Mouse (Mus musculus) neutrophil, adult 5-6 weeks (primary cell): ENCODE results near the gene Pigg. TPM values are rescaled to one million over a fixed set of nuclear protein-coding genes. Genes with fewer than 3 reads are reported as not detected.
"Not testable (repeated sequence)": the region's sequence is repeated elsewhere in the genome, so short reads cannot be mapped to it uniquely, and the experiment has no call there.

Experiments used
- ATAC-seq: fragments of 151-379, 151-347 bp; 2 replicates; pipeline ENCODE4 v1.8.0; 2017; ENCODE audit warnings: mild to moderate bottlenecking, moderate TSS enrichment; ENCODE audit not compliant: insufficient number of reproducible peaks, poor library complexity, low FRiP score, severe bottlenecking; ENCODE audit errors: extremely low read depth
- total RNA-seq: library from RNA; stranded (forward); fragments of 200-1000 nt; gene quantifications from 2 replicates; pipeline ENCODE4 v1.2.3, GENCODE M21; 2017

The Pigg gene
- 4.8 and 5.2 TPM in 2 replicates for total RNA-seq

DNA sequence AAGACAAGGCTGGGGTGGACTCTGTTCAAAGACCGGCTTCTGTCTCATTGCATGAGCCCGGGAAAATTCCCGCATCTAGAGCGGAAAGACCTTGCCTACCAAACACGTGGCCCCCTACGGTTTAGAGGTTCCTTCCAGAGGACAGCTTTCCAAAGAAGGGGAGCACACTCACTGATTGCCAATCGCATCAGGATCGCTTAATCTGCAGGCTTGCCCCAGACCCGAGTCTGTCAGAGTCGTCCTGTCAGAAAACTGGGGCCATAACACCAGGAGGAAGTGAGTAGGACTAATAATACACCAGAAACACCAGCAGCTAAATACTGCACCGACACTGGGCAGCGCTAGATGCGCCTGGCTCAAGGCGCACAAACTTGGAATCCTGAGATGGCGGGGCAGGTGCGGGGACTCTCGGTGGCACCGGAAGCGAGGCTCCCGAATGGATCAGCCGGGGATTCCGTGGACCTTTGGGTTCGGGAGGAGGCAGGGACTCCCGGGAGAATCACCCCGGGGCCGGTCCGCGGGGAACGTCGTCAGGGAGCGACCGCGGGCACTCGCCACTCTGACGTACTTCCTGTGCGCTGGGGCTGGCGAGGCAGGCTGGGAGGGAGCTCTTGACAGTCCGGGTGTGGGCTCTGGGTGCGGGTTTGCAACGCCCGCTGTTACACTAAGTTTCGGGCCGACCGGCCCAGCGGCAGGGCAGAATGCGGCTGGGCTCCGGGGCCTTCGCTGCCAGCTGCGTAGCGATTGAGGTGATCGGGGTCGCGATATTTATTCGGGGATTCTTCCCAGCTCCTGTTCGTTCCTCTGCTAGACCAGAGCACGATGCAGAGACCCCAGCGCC is at the start of gene Pigg:
Pigg (plus strand) TSS at position 386 of the 841 bp plus-strand sequence.
- peak; percentile 96 for ATAC-seq

DNA sequence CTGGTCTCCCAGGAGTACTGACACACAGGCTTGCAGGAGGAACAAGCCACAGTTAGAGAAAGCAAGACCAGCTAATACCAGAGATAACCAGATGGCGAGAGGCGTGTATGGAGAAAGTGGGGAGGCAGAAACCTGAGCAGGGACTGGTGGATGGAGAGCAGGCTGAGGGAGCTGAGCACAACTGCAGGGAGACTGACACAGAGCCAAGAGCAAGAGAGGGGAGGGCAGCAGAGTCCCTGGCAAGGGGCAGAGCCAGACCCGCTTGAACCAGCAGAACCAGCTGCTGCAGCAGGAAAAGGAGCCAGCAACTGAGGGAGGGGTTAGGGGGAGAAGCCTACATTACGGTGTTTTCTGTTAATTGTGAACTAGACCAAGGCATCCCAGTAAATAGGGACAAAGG is 49.7 kb upstream of the Pigg start:
- no peak for ATAC-seq

DNA sequence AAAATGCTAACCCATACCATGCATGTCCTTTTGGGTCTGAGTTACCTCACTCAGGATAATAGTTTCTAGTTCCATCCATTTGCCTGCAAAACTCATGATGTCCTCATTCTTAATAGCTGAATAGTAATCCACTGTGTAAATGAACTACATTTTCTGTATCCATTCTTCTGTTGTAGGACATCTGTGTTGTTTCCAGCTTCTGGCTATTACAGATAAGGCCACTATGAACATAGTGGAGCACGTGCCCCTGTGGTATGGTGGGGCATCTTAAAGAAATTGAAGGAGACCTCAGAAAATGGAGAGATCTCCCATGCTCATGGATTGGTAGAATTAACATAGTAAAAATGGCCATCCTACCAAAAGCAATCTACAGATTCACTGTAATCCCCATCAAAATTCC is 48.6 kb upstream of the Pigg start:
- ATAC-seq = not testable (repeated sequence)

DNA sequence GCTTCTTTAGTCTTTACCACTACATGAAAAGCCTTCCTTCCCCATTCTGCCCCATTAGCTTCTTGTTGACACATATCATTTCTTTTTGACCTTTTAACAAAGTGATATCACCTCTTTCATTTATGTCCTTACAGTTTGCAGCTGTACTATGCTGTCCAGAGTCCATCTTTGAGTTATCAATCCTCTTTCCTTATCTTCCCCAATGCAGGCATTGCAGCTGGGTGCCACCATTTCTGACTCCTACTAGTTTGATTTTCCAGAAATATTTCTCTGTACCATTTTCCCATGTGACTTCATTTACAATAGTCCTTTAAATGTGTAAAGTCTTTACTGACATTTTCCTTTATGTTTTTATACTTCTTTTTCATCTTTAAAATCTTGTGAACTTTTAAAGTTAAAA is 45.4 kb upstream of the Pigg start:
- ATAC-seq = no peak

DNA sequence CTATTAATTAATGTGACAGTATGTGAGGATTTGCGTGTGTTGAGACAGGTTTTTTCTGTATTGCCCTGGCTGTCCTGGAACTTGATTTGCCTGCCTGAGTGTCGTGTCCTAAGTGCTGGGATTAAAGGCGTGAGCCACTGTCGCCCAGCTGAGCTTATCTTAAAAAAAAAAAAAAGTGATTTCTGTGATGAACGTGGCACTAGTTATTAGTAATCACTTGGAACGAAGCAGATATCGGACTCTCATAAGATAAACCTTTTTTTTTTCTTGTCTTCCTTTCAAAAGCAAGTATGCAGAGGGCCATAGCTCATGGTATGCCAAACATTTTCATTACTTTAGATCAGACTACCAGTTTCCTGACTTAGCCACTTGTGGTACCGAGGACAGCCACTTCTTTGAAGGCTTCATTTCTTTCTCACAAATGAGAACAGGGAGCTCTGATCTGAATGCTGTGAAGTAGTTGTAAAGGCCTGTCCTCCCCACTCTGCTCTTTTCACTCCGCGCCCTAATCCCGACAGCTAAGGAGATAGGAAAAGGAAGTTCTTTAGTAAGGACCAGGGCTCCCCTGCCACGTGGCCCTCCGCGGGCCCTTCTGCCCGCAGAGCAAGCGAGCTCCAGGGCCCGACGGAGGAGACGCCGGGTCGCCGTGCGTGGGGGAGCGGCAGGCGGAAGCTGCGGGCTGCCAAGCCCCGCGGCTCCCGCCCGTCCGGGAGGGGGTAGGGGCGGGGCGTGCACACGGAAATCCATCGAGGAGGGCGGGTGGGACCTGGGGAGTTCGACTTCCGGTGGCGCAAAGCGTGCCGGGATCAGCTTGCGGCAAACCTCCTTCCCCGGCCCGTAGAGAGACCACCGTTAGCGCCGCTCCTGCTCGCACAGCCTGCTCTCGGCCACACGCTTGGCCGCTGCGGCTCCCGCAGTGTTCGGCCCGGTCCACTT is 44.0 kb upstream of the Pigg start, which contains the start of gene Dr1:
Dr1 (plus strand) TSS at position 771 of the 936 bp plus-strand sequence.
- ATAC-seq = peak; percentile 88

DNA sequence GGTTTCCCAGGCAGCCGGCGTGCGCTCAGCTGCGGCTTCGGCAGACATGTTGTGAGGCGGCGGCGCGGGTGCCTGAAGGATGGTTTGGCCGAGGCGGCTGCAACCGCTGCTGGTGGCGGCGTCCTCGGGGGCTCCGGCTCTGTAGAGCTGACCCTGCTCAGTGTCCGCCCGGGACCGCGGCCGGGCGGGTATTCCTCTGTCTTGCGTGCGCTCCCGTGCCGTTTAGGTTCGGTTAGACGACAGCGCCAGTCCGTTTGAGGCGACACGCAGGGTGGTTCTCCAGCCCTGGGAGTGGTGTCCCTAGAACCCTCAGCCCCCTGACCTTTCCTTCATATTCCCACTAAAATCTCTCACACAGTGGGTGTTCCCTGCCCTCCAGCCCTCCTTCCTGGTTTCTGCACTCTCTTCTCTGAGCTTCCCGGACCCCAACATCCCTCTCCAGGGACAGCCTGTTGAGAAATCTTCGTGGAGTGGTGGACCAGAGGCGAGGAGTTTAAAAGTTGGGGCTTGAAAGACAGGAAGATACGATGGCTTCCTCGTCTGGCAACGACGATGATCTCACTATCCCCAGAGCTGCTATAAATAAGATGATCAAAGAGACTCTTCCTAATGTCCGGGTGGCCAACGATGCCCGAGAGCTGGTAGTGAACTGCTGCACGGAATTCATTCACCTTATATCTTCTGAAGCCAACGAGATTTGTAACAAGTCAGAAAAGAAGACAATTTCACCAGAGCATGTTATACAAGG is 43.2 kb upstream of the Pigg start:
- ATAC-seq = no peak

DNA sequence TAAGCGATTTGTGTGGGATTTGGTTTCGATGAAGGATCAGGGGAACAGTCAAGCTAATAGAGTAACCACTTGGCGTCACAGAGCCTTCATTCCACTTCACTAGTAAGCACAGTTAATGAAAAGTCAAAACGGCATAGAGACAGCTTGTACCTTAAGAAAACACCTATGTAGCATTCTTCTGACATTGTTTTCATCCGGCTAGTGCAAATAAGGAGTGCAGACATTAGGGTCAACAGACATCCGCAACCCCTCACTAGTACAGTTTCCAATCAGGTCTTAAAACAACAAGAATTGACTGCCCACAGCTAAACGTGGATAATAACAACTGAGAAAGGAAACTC is 42.6 kb upstream of the Pigg start:
- no peak for ATAC-seq

DNA sequence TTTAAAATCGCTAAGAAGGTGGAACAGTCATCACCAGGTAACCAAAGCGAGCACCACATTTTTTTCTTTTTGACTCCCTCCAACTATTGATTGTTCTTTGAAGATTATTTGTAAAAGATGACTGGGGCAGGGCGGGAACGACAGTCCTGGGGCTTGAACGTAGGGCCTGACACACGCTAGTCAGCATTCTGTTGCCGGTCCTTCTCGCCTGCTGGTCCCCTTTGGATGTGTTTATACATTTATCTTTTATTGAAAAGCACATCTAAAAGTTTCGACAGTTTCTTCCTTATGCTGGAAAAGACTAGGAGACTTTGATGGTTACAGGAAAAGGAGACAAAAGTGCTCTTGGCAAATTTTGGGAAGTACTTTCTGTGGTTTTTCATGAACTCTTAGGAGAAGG is 42.0 kb upstream of the Pigg start:
- no peak for ATAC-seq

DNA sequence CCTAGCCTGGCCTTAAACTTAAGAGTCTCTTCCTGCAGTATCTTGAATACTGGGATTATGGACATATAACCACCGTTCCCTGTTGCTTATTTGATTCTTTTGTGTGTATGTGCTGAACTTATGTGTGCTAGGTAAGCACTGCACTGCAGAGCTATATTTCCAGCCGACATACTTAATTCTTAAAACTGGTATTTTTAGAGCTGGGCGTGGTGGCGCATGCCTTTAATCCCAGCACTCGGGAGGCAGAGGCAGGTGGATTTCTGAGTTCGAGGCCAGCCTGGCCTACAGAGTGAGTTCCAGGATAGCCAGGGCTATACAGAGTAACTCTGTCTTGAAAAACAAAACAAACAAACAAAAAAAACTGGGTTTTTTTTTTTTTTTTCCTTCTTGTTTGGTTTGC is 41.1 kb upstream of the Pigg start:
- not testable (repeated sequence) for ATAC-seq

DNA sequence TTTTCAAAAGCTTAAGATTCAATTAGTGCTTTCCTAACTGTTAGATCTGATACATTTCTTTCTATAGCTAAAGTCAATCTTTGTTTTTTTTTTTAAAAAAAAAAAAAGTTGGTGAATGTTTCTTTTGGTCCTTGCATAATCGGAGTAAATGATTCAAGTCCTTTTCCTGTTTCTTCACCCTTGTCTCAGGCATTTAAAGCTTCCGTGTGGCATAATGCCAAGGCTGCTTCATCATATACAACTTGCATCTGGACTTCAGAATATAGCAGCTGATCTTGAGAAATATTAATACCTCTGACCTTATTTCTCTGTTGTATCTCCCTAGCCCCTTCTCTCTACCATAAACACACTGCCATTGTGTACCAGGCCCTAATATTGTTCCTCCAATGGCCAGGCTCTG is 25.5 kb upstream of the Pigg start:
- ATAC-seq = no peak

DNA sequence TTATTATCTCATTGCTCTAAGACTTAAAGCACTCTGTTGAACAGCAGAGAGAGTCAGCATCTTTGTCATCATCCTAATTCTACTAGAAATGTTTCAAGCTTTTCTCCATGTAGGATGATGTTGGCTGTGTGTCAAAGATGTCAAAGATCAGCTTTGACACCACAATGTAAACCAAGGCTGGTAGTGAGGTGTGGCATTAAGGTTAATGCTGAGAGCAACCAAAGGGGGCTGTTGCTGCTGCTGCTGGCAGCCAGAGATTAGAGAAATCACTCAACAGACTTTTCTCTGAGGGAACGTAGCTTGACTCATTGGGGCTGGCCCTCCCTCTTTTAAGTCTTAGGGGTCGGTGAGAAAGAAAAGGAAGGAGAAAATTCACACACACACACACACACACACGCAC is 10.8 kb upstream of the Pigg start:
- no peak for ATAC-seq

DNA sequence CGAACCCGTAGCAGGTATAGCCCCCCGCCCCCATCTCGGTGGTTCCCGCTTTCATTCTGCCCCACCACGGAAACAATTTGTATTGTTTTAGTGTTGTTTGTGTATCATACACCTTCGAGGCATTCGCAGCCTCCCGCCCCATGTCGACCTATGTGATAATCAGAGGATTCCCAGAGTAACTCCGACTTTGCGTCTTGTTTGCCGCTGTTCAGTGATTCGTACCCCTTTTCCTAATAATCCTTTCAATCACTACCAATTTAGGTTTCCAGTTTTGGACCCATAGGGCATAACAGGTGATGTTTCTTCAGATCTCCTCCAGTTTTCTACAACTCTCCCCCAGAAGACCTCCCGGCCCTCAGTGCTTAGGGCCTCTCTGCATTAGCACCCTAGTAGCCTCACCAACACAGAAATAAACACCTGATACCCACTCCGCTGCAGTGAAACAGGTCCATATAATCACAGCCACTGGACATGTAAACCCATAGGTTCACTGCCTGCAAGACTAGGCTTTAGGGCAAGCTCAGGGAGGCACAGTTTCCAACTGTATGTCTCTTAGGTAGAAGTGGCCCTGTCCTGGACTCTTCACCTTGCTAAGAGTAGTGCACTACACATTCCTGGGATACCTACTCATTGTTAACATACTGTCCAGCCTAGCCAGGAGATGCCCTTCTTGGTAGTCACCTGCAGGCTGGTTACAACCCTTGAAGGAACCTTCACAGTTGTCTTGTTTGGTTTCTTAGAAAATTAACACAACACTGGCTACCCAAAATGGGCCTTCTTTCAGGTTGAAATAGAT is 854 bp downstream of the Pigg start:
- ATAC-seq = no peak

DNA sequence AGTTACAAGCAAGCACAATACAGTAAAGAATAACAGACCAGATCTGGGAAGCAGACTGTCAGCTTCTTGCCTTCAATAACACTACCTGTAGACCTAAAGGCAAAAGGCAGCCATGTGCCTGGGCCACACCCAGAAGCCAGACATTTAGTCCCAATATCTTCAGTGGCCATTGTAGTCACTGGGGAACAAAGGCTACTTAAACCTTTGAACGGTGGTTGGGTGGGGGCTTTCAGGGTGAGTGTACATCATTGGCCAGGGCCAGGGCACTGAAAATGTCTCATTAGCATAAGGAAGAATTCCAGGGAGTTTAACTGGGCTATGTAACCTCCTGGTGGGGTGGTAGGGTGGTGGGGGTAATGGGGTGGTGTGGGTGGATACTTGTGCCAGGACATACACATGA is 18.6 kb downstream of the Pigg start:
- ATAC-seq = no peak

DNA sequence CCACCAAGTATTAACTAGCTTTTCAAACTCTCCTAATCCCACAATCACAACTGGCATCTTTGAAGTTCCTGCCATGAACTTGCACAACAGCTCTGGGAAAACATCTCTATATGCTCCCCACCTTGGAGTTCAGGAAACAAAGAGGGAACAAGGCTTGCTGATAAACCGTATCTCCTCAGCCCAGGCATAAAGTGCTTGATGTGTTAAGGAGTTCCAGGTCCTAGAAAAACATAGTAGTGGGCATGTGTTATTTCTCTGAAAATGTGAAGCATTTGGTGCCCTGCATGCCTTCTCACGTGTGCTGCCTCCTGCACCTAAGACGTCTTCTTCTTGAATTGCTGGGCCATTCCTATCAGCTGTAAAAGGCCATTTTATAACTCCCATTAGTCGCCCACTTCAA is 25.0 kb downstream of the Pigg start:
- no peak for ATAC-seq

DNA sequence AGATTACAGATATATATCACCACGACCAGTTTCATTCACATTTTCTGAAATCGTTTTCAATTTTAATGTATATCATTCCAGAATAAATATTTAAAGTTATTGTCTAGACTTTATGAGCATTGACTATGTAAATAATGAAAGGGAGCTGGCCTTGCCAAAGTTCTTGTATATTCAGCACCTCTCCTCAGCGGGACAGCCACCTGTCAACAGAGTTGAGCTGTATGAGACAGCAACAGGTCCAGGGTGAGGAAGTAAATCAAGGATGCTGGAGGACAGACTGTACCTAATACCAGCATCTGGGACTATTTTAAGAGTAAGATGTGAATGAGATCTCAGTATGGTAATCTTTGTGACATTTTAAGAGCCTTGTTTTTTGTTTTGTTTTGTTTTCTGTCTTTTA is 25.6 kb downstream of the Pigg start:
- no peak for ATAC-seq

DNA sequence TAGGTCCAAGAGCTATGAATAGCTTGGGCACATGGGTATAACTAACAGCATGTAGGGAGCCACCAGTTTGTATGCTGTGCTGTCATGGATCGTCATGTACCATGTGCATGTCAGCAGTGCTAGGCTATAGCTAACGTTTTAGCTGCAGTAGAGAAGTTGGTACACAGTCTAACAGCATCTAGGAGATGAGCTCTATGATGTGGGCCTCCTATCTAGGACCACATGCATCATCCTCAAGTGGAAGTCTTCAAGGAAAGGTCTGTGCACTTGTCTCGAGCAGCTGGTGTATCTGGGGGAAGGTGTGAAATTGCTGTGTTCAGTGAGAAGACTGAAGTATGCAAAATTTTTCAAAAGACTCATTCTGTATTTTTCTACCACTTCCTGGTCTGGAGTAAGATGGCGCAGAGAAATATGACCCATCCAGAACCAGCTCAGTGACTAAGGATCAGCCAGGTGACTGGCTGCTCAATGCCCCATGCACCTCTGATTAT is 31.3 kb downstream of the Pigg start:
- ATAC-seq = no peak

DNA sequence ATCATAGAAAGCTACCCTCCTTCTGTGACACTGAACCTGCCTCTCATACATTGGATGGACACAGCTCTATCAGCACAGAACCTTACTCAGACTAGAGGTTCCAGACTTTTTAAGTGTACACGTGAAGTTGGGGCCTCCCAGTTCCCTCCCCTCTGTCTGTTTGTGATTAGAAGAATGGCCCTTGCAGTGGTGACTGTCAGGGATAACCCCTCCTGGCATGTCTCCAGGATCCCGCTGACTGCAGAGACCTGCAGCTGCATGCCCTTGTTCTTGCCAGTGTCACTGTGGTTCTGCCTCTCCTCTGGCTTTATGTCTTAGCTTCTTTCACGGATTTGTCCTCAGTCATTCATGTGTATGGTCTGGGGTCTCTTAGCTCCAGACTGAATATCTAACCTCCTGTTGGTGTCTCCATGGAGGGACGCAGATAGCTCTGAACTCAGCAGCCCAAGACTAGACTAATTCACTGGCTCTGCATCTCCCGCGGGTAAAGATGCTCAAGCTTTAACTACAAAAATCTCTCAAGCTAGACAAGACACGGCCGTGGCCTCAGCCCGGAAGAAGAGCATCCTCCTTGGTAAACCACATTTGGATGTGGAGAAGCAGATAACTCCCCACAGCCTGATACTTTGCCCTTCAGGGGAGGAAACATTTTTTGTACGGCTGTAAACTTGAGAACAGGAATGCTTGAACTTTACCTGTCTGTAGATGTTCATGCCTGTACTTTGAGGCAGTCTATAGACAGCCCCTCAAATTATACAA is 33.1 kb downstream of the Pigg start:
- no peak for ATAC-seq

DNA sequence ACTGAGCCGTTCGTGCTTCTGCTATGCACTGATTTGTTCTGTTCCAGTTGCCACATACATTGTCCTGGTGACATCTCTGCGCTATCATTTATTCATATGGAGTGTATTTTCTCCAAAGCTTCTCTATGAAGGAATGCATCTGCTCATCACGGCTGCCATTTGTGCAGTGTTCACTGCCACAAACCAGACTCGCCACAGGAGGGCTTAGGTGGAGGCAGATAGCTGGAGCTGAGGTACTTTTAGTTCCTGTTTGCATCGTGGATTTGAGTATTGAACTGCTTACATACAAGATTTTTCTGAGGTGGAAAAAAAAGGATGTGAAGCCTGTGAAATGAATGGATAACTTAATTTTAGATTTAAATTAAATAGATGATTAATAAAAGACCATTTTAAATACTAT is 35.4 kb downstream of the Pigg start:
- no peak for ATAC-seq
